Mouse (Mus musculus): ENCODE measurements around the gene Poglut1. TPM values are rescaled to one million over a fixed set of nuclear protein-coding genes. Genes with fewer than 3 reads are reported as not detected.

Poglut1 gene
- 10 to 100 TPM in 1 of 2 experiments, 1 to 10 TPM in 1; 3.2 to 25.3 TPM for polyA plus RNA-seq (2012; fragmentation: generic; extraction: Trizol)

DNA sequence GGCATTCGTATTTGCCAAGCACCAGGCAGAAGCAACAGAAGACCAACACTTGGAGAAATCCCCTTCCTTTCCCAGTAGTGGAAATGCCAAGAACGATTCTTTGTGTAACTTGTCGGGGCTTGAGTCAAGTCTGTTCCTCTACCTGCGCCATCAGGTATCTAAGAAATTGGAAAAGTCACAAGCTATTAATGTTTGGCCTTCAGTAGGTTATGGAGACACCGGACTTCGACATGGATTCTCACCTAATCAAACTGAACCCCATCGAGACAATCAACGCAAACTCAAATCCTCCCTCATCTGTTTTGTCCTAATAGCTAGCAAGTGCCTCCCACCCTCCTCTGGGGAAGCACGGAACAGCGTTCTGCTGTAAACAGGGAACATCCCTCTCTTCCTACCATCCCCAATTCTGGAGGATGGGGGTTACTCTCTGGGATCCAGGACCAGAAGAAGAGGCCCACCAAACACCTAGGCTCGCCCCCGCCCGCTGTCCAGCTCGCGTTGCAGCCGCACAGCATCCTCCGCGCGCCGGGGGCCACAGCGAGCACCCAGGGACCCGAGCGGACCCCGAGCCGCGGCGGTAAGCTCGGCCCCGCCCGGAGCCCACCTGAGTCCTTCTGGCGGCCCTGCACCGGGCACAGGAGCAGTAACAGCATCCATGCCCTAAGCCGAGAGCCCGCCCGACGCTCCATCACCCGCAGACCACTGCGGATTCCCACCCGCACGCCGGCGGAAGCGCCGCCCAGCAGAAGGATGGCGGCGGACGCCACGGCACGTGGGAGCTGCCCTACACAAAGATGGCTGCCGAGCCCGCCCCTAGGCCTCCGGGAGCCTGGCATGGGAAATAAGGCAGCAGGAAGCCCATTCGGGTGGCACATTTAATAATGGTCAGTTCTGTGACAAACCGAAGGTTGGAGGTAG is at the start of gene Poglut1:
TSS of gene Poglut1 (minus strand) at position 780 of the 918 bp plus-strand sequence.

DNA sequence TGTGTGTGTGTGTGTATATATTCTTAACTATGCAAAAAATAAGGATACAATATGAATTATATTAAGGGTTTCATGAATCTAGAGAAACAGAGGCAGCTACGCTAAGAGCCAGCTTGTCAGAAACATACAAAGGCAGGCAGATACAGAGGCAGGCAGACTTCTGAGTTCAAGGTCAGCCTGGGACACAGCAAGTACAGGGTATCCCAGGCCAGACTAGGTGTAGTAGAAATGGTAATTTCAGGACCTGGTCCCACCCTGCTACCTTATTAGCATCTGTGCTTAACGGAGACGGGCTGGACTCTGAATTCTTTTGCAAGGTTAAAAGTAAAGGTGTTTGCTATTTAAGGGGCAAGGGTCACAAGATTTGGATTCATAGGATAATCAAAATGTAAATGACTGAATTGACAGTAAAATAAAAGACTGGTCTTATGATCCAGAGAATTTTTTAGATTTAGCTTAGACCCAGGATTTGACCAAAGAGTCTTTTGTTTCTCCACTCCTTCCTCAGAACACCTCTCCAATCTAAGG is 8.2 kb upstream of the Poglut1 start, which contains the start of gene Tmem39a:
TSS of gene Tmem39a (plus strand) at position 478 of the 528 bp plus-strand sequence.

GRCm38 (mm10) chr16:38522129-38523084 is 27.7 kb downstream of the Poglut1 start, which contains the start of gene Timmdc1:
Gene Timmdc1, minus strand, starts transcription at chr16:38522663.

Other genes starting within 250 kb of the Poglut1 start
- gene Maats1, start 208.1 kb downstream of the Poglut1 start, polyA plus RNA-seq (2012; fragmentation: generic; extraction: Trizol): under 1 TPM; 0.04 TPM
- 100 to 1,000 TPM; 159 to 176 TPM for gene Cox17, start 203.3 kb downstream of the Poglut1 start, polyA plus RNA-seq (2012; fragmentation: generic; extraction: Trizol)
- gene Gm21987, start 203.2 kb downstream of the Poglut1 start, polyA plus RNA-seq (2012; fragmentation: generic; extraction: Trizol): under 1 TPM in 1 of 2 experiments, not detected in 1; 0.22 TPM
- gene Popdc2, start 188.0 kb downstream of the Poglut1 start, polyA plus RNA-seq (2012; fragmentation: generic; extraction: Trizol): under 1 TPM; 0.05 to 0.91 TPM
- under 1 TPM; 0.05 to 0.92 TPM for gene Pla1a, start 117.1 kb downstream of the Poglut1 start, polyA plus RNA-seq (2012; fragmentation: generic; extraction: Trizol)
- 10 to 100 TPM; 28.0 to 46.3 TPM for gene Adprh, start 97.6 kb downstream of the Poglut1 start, polyA plus RNA-seq (2012; fragmentation: generic; extraction: Trizol)
- 1 to 10 TPM in 1 of 2 experiments, under 1 TPM in 1; 0.33 to 3.9 TPM for gene Cd80, start 94.7 kb downstream of the Poglut1 start, polyA plus RNA-seq (2012; fragmentation: generic; extraction: Trizol)
- gene Timmdc1, start 27.6 kb downstream of the Poglut1 start, polyA plus RNA-seq (2012; fragmentation: generic; extraction: Trizol): 10 to 100 TPM in 1 of 2 experiments, 1 to 10 TPM in 1; 9.1 to 18.0 TPM
- gene Tmem39a, start 8.4 kb upstream of the Poglut1 start, polyA plus RNA-seq (2012; fragmentation: generic; extraction: Trizol): 10 to 100 TPM in 1 of 2 experiments, 1 to 10 TPM in 1; 6.5 to 49.6 TPM
- 1 to 10 TPM in 1 of 2 experiments, under 1 TPM in 1; 0.71 to 6.7 TPM for gene Arhgap31, start 163.0 kb upstream of the Poglut1 start, polyA plus RNA-seq (2012; fragmentation: generic; extraction: Trizol)
- gene B4galt4, start 192.0 kb upstream of the Poglut1 start, polyA plus RNA-seq (2012; fragmentation: generic; extraction: Trizol): 1 to 10 TPM in 1 of 2 experiments, under 1 TPM in 1; 0.15 to 2.5 TPM

Measured in C3H10T1/2 (cell line).